Mouse (Mus musculus) spleen, postnatal 10 days (tissue): Measurements from ENCODE around the gene Kiss1.
A peak's percentile ranks its signal among the peaks of the same experiment; 100 is the strongest.

Experiments used
- DNase-seq, 2 experiments: peaks; one replicate each; pipeline ENCODE4 v3.0.0; 2021 to 2022; ENCODE audit warnings: low spot score in 2 of 2

The Kiss1 gene

DNA sequence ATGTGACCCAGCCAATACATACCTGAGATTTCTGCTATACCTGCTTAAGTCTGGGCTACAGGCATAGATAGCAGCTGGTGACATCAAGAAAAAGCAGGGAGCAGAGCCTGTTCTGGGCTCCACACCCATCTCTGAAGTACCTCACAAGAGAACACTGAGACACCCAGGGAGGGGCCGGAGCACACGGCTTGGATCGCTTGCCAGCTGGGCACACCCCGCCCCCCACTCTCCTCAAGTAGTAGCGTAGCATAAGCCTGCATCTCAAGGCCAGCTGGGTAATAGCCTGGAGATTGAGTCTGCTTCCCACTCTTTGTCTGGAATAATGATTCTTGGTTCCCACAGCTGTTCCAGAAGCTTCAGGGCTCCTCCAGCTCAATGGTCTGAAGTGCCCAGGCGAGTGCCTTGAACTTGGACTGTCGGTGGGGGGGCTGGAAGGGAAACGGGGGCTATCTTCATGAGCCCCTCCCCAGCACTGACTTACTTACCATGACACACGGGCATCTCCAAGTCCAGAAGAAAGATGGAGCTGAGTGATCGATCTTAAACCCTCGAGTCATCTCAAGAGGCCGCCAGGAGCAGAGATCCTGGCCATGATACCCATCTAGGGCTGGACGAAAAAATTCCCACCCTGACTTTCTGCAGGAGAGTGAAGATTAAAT is at the start of gene Kiss1:
TSS of gene Kiss1 (plus strand) at position 609 of the 659 bp plus-strand sequence.
- no peak for DNase-seq

DNA sequence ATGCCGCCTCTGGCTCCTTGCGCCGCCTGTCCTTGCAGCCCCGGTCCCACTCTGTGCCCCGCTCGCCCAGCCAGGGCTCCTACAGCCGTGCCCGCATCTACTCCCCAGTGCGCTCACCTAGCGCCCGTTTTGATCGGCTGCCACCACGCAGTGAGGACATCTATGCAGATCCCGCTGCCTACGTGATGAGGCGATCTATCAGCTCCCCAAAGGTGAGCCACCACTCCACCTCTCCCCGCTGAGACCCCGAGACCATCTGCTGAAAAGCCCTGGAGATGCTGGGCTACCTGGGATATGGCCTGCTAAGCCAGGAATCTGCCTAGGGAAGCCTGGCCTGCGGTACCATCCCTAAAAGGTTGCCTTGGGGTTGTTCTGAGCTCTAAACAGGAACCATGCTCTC is 47.5 kb upstream of the Kiss1 start:
- no peak for DNase-seq

DNA sequence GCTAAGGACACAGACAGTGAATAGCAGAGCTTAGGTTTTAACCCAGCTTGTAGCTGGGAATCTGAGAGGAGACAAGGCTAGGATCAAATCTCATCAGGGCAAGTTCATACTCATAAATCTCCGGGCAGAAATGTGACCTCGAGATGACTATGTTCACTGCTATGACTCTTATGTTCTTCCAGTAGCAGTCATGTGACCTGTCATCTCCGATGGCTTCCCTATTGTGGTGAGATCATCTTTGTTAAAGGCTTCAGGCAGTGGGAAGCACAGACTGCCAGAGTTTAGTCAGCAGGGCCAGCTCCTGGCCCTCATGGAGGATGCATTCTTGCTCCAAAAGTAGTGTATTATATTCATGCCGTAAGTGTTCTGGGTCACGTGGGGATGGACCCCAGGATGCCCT is 44.7 kb upstream of the Kiss1 start:
- no peak for DNase-seq

DNA sequence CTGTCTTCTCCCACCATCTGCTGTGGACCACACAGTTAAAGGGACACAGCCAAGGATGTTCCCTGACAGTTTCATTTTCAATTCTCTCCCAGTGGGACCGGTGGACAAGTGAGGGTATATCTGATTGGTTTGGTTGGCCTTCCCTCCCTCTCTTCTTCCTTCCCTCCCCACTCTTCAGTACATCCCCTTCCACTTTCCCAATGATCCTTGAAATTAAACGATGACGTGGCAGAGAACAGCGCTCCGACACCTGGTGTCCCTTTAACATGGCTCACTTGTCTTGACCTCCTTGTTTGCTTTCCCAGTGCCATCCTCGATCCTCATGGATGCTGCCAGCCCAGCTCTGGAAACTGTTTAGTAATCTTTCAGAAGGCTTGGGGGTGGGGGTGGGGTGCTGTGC is 43.1 kb upstream of the Kiss1 start:
- no peak for DNase-seq

DNA sequence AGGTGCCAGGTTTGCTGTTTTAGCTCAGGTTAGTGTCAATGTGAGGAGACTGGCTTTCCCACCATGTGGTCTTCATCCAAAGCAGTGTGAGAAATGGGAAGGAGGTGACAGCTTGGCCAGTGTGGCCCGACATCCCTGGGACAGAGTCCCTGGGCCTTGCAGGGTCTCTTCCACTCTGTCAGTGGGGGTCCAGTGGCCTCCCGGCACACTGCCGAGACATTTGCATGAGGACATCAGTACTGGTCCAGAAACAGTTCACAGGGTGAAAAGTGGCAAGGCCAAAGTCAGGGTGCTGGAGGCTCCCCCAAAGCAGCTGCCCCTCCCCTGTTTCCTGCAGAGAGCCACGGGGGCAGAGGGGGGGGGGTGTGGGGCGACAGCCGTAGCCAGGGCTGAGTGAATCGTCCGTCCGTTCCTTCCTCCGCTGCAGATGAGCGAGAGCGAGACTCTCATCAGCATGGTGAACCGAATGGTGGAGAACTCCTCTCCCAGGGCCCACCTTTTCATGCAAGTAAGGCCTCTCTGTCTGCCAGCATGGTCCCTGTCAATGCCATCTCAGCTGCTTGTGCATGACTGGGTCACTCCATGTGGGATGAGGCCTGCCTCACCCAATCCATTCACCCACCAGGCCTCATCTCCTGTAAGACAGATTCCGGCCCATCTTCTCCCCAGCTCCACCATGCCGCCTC is 42.6 kb upstream of the Kiss1 start:
- DNase-seq: no peak

DNA sequence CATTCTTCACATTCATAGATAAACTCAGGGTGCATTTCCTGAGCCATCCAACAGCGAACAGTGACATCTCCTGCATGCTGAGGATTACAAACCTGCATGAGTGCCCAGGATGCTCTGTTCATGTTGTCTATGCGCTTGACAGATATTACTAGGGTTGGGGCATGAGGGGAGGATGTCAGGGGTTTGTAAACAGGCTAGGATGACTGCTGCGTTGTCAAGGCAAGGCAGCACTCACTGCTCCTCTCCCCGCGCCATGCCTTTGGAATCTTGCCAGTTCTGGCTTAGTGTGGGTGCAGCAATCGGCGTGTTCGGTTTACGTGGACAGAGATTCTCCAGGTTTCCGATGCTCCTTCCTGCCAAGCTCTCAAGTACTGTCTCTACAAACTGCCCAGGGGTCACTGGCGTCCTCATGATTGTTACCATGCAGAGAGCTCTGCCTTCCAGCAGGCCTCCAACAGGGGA is 42.0 kb upstream of the Kiss1 start:
- DNase-seq: no peak

DNA sequence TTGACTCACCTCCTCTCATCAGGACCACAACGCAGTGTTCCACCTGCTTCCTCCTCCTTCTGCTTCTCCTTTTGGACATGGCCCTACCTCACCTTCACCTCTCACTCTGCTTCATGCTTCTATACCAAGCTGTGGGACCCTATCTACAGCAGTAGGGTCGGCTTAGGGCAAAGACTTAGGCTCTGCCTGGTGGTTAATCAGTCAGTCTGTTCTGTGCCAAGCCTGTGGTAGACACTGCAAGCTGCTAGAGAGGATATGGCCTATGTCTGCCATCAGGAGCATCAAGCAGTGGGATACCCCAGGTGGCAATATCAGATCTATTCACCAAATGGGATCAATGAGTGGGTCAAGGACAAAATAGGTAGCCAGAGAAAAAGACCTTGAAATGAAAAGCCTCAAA is 41.1 kb upstream of the Kiss1 start:
- DNase-seq: no peak

DNA sequence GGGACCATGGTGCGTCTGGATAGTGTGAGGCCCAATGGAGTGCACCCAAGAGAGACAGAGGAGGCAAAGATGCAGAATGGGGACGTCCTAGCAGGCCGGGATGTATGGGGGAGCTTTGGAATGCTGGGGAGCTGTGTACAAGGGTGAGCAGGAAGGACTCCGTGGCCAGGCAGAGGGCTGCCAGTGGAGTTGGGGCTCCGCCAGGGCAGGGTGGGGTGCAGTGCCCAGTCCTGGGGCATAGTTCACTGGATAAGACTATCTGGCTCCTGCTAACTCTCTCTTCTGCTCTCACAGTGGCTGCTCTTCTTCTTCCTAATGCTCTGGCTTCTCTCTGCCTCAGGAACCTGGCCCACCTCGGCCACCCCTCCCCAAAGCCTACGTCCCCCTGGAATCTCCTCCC is 35.8 kb upstream of the Kiss1 start:
- DNase-seq: no peak

DNA sequence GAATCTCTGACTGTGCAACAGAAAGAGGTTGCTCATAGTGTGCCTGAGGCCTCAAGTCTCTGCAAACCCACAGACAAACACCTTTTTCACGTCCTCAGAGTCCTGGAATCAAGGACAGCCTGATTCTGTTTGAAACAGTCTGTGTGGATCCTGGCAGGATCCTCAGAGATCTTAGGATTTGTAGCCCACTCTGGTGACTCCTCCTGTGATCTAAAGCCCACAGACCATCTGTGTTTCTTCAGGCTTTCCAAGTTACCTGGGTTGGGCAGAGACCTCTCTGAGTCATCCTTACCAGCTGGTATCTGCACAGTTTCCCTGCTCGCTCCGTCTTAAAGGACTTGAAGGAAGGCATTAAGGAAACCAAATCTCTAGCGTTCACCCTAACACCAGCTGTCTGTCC is 34.6 kb upstream of the Kiss1 start:
- DNase-seq: no peak

DNA sequence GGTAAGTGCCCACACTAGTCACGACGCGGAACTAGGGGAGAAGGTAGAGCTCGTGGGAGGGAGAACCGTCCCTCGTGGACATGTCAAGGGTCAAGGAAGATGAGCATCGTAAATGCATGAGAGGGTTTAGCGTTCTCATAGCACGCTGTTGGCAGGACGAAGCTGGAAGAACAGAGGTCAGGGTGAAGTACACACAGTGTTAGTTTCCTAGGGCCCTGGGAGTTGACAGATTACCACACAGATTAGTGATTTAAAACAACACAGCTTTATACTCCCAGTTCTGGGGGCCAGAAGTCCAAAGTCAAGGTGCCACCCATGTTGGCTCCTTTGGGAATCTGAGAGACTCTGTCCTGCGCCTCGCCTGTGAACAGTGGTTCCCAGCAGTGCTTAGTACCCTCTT is 33.8 kb upstream of the Kiss1 start:
- no peak for DNase-seq

DNA sequence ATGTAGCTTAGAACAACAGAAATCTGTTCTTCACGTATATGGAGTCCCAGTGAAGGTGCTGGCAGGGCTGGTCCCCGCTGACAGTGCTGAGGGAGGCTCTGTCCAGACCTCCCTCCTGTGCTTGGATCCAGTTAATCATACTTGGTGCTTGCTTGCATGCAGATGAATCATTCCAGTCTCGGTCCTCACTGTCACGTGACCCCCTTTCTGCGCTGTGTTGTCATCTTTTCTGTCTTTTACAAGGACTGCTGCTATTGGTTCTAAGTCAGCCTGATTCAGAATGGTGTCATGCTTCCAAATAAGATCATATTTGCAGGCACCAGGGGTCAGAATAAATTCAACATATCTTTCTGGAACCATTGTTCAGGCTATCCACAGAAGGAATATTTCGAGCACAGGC is 29.8 kb upstream of the Kiss1 start:
- no peak for DNase-seq

DNA sequence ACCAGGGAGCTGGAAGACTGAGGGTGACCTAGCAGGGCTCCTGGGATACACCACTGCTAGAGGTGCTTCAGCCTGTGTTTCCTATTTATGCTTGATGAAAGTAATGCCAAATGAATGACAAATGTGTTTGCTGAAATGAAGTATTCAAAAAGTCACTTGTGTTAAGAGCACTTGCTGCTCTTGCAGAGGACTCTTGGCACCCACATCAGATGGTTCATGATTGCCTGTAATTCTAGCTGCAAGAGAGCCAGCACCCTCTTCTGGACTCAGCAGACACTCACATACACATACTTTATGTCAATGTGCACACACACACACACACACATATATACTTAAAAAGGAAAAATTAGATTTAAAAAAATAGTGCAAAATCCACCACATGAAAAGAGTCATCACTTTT is 29.1 kb upstream of the Kiss1 start:
- DNase-seq: no peak

DNA sequence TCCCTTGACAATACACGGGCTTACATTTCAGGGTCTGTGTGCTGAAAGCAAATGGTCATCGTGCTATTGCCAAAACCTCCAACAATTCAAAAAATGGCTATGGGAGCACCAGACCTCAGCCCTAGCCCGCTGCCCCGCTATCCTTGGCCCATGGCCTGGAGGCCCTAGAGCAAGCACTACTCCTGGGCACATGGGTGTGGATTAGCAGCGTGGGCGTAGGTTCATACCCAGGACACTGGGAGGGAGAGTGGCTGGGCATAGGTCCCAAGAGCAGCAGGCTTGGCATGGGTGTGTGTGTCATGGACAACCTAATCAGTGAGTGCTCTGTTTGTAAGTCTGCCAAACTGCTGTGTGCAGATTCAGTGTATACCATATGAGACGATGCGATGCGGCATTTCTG is 25.3 kb upstream of the Kiss1 start:
- no peak for DNase-seq

DNA sequence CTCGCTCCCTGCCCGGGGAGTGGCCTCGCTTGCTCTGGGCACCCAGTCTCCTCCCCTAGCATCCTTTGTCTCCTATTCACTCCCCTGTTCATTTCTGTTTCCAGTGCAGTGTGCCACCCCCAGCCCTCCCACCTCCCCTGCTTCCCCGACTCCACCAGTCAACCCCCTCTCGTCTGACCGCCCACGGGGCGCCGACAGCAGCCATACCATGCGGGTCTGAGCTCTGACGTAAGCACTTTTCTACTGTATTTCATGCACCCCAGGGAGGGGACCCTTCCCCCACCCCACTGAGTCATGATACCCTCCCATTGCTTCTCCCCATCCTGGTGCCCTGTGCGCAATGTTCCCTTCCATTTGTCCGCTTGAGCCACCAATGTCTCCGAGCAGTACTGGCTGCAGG is 22.9 kb upstream of the Kiss1 start:
- no peak for DNase-seq

DNA sequence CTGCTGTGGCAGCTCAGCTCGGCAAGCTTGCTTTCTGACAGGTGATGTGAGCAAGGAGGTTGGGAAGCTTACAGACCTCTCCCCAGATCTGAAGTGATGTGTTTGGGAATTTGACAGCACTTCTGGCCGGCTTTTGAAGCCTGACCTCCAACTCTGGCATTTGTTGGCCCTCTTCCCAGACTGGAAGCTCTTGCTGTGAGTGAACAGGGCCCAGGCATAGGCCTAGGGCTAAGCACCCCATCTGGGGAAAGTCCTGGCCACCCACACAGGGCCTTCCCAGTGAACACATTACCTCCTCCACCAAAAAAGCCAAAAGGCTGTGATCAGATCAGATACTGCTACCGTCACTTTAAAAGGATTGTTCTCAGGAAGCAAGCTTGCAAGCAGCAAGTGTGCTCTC is 19.1 kb upstream of the Kiss1 start:
- no peak for DNase-seq

DNA sequence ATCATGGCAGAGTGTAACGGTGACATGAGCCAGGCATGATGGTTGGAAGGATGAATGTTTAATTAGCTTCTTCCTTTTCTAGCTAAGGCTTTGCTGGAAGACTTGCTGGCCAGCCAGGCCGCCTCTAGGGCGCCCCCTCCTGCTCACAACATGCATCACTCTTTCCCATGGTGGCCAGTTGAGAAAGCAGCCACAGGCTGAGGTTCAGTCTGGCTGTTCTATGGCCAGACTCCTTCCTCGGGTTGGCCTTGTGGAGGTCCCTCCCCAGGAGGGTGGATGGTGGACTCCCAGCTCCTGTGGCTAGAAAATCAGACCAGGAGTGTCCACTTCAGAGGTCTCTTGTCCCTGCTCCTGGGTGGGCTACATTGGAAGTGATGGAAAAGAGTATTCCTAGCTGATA is 14.8 kb upstream of the Kiss1 start:
- DNase-seq: peak; percentile 55 to 78

DNA sequence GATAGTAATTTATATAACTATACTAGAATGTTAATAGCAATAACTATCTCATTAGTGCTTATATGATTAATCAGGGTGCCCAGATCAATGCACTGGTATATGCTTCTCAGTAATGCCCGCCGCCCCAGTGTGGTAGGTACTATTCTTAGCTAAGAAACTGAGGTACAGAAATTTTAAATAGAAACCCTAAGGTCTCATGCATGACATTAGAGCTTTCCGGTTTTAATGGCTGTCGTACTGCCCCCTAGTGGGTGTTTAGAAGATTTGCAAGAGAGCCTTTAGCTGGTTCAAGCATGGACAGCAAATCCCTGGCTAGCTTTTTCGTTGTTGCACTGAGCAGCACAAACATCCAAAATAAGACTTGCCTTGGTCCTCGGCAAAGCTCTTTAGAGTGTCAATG is 14.4 kb upstream of the Kiss1 start:
- peak in 1 of 2 experiments; percentile 34 for DNase-seq

DNA sequence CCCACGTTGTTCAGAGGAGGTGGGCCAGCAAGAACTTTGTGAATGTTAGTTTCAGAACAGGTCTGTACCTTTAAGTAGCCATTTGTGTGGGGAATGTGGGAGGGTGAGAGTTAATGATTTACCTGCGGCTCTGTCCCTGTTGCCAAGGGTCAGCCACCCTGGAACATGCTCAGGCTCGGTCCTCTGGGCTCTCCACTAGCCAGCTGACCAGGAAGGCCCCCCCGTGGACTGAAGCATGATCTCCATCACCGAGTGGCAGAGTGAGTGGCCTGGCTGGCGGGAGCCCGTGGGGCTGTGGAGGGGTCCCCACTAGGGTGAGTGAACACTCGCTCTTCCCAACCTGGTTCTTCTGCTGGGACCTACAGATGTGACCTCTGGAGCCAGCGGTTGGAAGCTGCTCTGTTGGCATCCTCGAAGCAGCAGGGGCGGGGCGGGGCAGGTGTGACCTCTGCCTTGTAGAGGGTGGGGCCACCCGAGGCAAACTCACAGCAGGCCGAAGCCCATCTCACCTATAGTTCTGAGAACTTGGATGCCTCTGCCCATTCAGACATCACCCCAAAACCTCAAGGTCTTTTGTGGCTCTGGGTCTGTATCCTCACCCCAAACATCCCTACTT is 11.9 kb upstream of the Kiss1 start, which contains the start of gene Golt1a:
TSS of gene Golt1a (plus strand) at position 149 of the 616 bp plus-strand sequence.
- no peak for DNase-seq

DNA sequence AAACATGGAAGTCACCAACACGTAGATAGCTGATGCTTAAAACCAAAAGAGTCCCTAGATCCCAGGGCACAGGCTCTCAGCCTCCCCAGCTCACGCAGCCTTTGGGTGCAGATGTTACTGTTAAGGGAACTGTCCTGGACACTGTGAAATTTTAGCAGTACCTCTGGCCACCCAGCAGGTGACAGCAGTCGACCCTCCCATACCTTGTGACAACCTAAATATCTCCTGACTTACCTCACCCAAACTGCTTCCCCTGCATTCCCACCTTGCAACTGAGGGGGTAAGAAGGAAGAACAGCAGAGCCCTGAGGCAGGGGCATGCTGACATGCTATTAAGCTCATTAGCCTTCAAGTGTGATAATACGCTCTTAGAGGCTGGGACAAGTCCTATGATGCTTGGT is 10.4 kb upstream of the Kiss1 start:
- DNase-seq: no peak

DNA sequence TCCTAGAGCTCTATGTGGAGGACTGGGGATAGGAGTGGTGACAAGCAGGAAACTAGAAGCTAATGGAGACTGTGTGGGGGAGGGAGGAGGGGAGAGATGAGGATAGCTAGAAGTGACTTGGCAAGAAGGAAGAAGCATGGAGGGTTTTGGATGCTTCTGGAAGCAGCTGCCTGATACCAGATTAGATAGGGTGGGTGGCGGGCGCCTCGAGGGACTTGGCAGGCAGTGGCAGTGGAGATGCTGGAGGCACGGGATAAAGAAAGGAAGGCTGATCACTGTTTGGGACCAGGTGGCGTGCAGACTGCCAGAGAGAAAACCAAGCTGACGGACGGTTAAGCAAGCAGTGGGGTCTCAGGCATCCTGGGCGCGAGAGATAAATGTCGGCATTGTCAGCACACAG is 9.7 kb upstream of the Kiss1 start:
- DNase-seq: peak in 1 of 2 experiments; percentile 34

DNA sequence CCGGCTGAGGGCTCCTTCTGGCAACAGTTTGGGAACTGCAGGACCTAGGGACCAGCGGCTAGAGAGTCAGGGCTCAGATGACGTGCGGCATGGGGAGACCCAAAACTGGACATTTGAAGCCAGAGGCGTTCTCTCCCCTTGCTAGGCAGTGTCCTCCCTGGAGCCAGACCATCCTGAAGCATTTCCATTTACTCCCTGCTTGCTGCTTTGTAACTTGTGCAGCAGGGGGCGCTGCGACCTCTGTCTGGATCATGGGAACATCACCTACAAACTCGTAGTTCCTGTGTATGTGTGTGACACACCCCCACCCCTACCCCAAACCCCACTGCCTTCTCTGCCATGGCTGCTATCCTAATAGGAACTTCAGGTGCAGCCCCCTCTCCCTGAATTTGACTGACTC is 7.3 kb upstream of the Kiss1 start:
- DNase-seq: peak; percentile 29 to 74

DNA sequence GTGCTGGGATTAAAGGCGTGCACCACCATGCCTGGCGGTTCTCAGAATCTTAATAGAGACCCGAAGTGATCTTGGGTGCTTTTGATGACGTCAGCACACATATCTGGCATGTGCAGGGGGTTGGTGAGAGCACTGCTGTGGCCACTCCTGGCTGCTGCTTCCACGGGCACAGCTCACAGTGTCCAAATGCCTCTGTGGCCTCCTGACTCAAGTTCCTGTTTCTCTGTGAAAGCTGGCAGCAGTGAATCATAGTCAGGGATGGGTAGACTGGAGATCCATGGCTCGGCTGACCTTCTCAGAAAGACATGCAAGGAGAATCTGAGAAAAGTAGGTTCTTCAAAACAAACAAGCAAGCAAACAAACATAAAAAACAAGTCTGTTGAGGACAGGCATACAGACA is 5.9 kb upstream of the Kiss1 start:
- no peak for DNase-seq

DNA sequence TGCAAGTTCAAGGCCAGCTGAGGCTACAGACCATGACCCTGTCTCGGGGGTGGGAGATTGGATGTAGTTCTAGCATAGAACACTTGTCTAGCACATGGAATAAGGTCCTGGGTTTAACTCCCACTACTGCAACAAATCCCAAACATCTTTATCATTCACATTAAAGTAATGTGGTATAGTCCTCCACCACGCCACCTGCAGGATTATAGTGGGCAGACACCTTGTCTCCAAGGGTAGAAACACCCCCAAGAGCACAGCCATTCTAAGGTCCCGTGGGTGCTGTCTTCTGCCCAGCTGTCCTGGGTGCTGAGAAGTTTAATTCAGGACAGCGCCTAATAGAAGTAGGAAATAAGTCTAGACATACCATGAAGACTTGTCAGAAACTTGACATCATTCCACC is 5.1 kb upstream of the Kiss1 start:
- no peak for DNase-seq
